Mouse (Mus musculus) kidney, embryonic 14.5 days (tissue): ENCODE results near the gene Tceal3. TPM values are rescaled to one million over a fixed set of nuclear protein-coding genes. Genes with fewer than 3 reads are reported as not detected.

ENCODE experiments used
- polyA plus RNA-seq: library from polyadenylated mRNA; unstranded; fragments of >200 nt; fragmentation: Nextera tagmentation; extraction: Ambion mirVana; gene quantifications from 2 replicates; pipeline ENCODE4 v1.2.1, GENCODE M21; 2014

The Tceal3 gene
- polyA plus RNA-seq, 1 experiment from 2014 or later = 3.0 TPM

Other genes starting within 250 kb of the Tceal3 start
- gene Kir3dl1, start 72.8 kb upstream of the Tceal3 start, polyA plus RNA-seq = not detected in 2 replicates
- not detected in 2 replicates for gene Kir3dl2, start 46.8 kb upstream of the Tceal3 start, polyA plus RNA-seq
- gene Tceal1, start 117.1 kb downstream of the Tceal3 start, polyA plus RNA-seq = 9.5 and 11.3 TPM in 2 replicates
- 479 and 609 TPM in 2 replicates for gene Morf4l2, start 152.8 kb downstream of the Tceal3 start, polyA plus RNA-seq
- gene Glra4, start 189.3 kb downstream of the Tceal3 start, polyA plus RNA-seq = 0.13 and 0.19 TPM in 2 replicates
- 2.4 and 3.6 TPM in 2 replicates for gene Plp1, start 231.8 kb downstream of the Tceal3 start, polyA plus RNA-seq